Mouse (Mus musculus): ENCODE measurements at regions not wholly inside any gene's neighbourhood (a gene's known extent, or its start where the extent isn't known, plus 50 kb on each side); places are given as distances from the start of the nearest gene placed in this dataset.

GRCm38 (mm10) chr1:183504103-183504841 is 86.3 kb downstream of the Hhipl2 start:
- no peak for DNase-seq

GRCm38 (mm10) chr1:183507893-183508292 is 89.9 kb downstream of the Hhipl2 start:
- DNase-seq, result no peak

GRCm38 (mm10) chr1:183510759-183511158 is 92.7 kb downstream of the Hhipl2 start:
- no peak for DNase-seq

- no peak for DNase-seq
These were observed 95.9 kb downstream of the Hhipl2 start for GRCm38 (mm10) chr1:183513876-183514275.

- no peak for DNase-seq
These were observed 96.4 kb downstream of the Hhipl2 start for GRCm38 (mm10) chr1:183514281-183514983.

- no peak for DNase-seq
These were observed 96.9 kb downstream of the Hhipl2 start for GRCm38 (mm10) chr1:183514984-183515287.

GRCm38 (mm10) chr1:183516167-183516566 is 98.2 kb downstream of the Hhipl2 start:
- DNase-seq, result no peak

GRCm38 (mm10) chr1:183517236-183517635 is 99.2 kb downstream of the Hhipl2 start:
- DNase-seq, result no peak

- no peak for DNase-seq
These were observed 103.6 kb downstream of the Hhipl2 start for GRCm38 (mm10) chr1:183521569-183521968.

- DNase-seq, result no peak
These were observed 115.4 kb downstream of the Hhipl2 start for GRCm38 (mm10) chr1:183533386-183533785.

- DNase-seq, result no peak
These were observed 130.9 kb downstream of the Hhipl2 start for GRCm38 (mm10) chr1:183548752-183549387.

- no peak for DNase-seq
These were observed 134.6 kb downstream of the Hhipl2 start for GRCm38 (mm10) chr1:183552617-183553016.

GRCm38 (mm10) chr1:183553219-183553618 is 135.2 kb downstream of the Hhipl2 start:
- DNase-seq, result no peak

GRCm38 (mm10) chr1:183562853-183563252 is 144.8 kb downstream of the Hhipl2 start:
- DNase-seq, result no peak

- DNase-seq, result peak; percentile 2
These were observed 155.9 kb downstream of the Hhipl2 start for GRCm38 (mm10) chr1:183573621-183574585.

GRCm38 (mm10) chr1:183584861-183585260 is 166.8 kb downstream of the Hhipl2 start:
- peak; percentile 7 for DNase-seq

GRCm38 (mm10) chr1:183586406-183586805 is 168.4 kb downstream of the Hhipl2 start:
- DNase-seq, result no peak

- no peak for DNase-seq
These were observed 177.3 kb downstream of the Hhipl2 start for GRCm38 (mm10) chr1:183595306-183595705.

GRCm38 (mm10) chr1:183600466-183600865 is 182.5 kb downstream of the Hhipl2 start:
- no peak for DNase-seq

GRCm38 (mm10) chr1:183611966-183612694 is 194.1 kb downstream of the Hhipl2 start:
- no peak for DNase-seq

- no peak for DNase-seq
These were observed 201.5 kb downstream of the Hhipl2 start for GRCm38 (mm10) chr1:183619451-183620059.
